Mouse (Mus musculus) hindbrain, postnatal 0 days (tissue): ENCODE results near the gene Hsf4. TPM values are rescaled to one million over a fixed set of nuclear protein-coding genes. Genes with fewer than 3 reads are reported as not detected.
"Not testable (repeated sequence)": the region's sequence is repeated elsewhere in the genome, so short reads cannot be mapped to it uniquely, and the experiment has no call there.

Source experiments
- ATAC-seq: fragments of 200-750 bp; cut with Nextera tagmentation; 2 replicates; pipeline ENCODE4 v1.8.0; 2017; ENCODE audit warnings: mild to moderate bottlenecking, moderate TSS enrichment, moderate library complexity
- DNase-seq: peaks from one replicate; pipeline ENCODE4 v3.0.0-alpha.2; 2015; ENCODE audit warnings: low spot score
- H3K27ac ChIP-seq: fragments of 300-500 bp; sonication (generic); 2 replicates; pipeline ENCODE4 v1.5.1; 2014; ENCODE audit warnings: mild to moderate bottlenecking
- H3K27me3 ChIP-seq: fragments of 300-500 bp; sonication (generic); 2 replicates; pipeline ENCODE4 v1.6.1; 2014; ENCODE audit warnings: low read length, mixed read lengths; ENCODE audit not compliant: insufficient read depth
- H3K36me3 ChIP-seq: fragments of 300-500 bp; sonication (generic); 2 replicates; pipeline ENCODE4 v1.6.1; 2014; ENCODE audit warnings: low read length, mixed read lengths; ENCODE audit not compliant: insufficient read depth
- H3K4me1 ChIP-seq: fragments of 300-500 bp; sonication (generic); 2 replicates; pipeline ENCODE4 v1.6.1; 2014; ENCODE audit warnings: antibody characterized with exemption, low read length, mixed read lengths; ENCODE audit not compliant: insufficient read depth
- H3K4me2 ChIP-seq: fragments of 300-500 bp; sonication (generic); 2 replicates; pipeline ENCODE4 v1.6.1; 2014; ENCODE audit warnings: low read depth, mild to moderate bottlenecking, low read length, moderate library complexity, mixed read lengths
- H3K4me3 ChIP-seq: fragments of 300-500 bp; sonication (generic); 2 replicates; pipeline ENCODE4 v1.5.1; 2014; ENCODE audit warnings: low read length
- H3K9ac ChIP-seq: fragments of 300-500 bp; sonication (generic); replicated peaks from 2 replicates; pipeline ENCODE4 v1.6.1; 2014; ENCODE audit warnings: mild to moderate bottlenecking, low read length, moderate library complexity, mixed read lengths
- H3K9me3 ChIP-seq: fragments of 300-500 bp; sonication (generic); 2 replicates; pipeline ENCODE4 v1.6.1; 2016; ENCODE audit warnings: low read length, mixed read lengths
- CTCF ChIP-seq: IDR thresholded peaks from 2 replicates; pipeline ENCODE4 v1.5.1; 2016; ENCODE audit warnings: antibody characterized with exemption, control low read depth, low read depth
- WGBS: fragments of 180-500 bp; shearing (Covaris S2); extraction: QIAGEN DNeasy Blood & Tissue Kit; methylation state at CpG from one replicate; pipeline ENCODE4 v1.1.7; 2014; 5-methylcytosine and 5-hydroxymethylcytosine counted together
- polyA plus RNA-seq: library from polyadenylated mRNA; unstranded; fragments of >200 nt; fragmentation: Nextera tagmentation; extraction: Ambion mirVana; gene quantifications from 2 replicates; pipeline ENCODE4 v1.2.1, GENCODE M21; 2015
- total RNA-seq: library from RNA; depleted of rRNA; stranded (reverse); fragments of >200 nt; gene quantifications from 2 replicates; pipeline ENCODE4 v1.2.3, GENCODE M21; 2014

Gene Hsf4
- total and polyA plus RNA-seq, 2 experiments from 2014 or later = 0.63 to 1.4 TPM

DNA sequence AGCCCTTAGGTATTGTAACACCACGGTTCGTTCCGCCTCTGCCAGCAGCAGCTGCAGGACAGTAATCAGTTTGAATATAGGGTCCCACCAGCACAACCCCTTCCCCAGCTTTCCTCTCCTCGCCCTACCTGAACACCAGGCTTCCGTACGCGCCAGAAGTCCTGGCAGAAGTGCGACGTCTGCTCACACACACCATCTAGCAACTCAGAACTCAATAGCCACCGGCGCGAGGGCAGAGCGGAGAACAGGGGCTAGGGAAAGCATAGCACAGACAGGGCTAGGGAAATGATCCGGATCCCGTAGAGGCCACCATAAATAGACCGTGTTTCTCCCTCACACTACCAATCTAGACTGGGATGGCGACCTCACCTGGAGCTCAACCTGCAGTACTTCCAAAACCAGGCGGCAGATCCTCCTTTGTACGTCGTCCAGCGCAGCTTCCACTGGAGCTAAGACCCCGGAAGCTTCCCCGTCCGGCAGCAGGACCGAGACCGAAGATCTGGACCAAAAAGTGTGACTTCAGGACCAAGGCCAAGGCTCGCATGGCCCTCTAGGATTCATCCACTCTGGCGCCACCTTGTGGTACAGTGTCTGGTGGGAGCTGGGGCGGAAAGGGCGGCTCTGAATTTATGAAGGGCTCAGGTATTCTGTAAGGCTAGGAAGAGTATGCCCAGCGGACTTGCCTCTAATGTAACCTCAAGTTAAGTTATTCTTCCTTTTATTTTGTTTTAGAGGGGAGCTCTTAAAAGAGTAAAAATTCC, 21.1 kb downstream of the Hsf4 start:
- H3K9ac ChIP-seq = no peak overlapping the region
- H3K27ac ChIP-seq = no peak overlapping the region
- DNase-seq (peak; percentile 90), ATAC-seq (no peak)
- peak overlapping the region; percentile 72 for H3K4me2 ChIP-seq
- peak; percentile 92 for TF ChIP-seq CTCF
- H3K9me3 ChIP-seq = no peaks in the 10 kb centered on the region
- H3K4me1 ChIP-seq = peaks cover 14% of the 10 kb centered on the region; the same call in 1 of the 2 replicates
- peak overlapping the region; percentile 54 for H3K4me3 ChIP-seq
- no peaks in the 10 kb centered on the region for H3K36me3 ChIP-seq
- 4% methylated on average over 31 of the region's 31 CpGs for WGBS
- no peaks in the 10 kb centered on the region for H3K27me3 ChIP-seq

DNA sequence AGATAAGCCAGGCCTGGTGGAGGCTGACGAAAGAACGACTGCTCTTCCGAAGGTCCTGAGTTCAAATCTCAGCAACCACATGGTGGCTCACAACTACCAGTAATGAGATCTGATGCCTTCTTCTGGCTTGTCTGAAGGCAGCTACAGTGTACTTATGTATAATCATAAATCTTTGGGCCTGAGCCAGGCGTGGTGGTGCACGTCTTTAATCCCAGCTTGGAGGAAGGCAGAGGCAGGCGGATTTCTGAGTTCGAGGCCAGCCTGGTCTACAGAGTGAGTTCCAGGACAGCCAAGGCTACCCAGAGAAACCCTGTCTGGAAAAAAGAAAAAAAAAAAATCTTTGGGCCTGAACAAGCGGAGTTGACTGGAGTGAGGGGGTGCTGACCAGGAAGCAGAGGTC, 21.8 kb downstream of the Hsf4 start:
- not testable (repeated sequence) for H3K4me3 ChIP-seq, H3K36me3 ChIP-seq, H3K9ac ChIP-seq, ATAC-seq, H3K4me2 ChIP-seq, H3K27ac ChIP-seq, H3K27me3 ChIP-seq, H3K9me3 ChIP-seq, DNase-seq
- H3K4me1 ChIP-seq = peaks cover 11% of the 10 kb centered on the region; the same call in 1 of the 2 replicates
- WGBS = 85% methylated on average over 8 of the region's 8 CpGs

- H3K36me3 ChIP-seq, H3K27ac ChIP-seq, H3K4me1 ChIP-seq, H3K27me3 ChIP-seq, H3K9me3 ChIP-seq, DNase-seq, H3K9ac ChIP-seq, ATAC-seq, H3K4me3 ChIP-seq, H3K4me2 ChIP-seq: not testable (repeated sequence)
- WGBS = 70% methylated on average over 3 of the region's 3 CpGs
- peak; percentile 24; the same call in 1 of the 2 replicates for TF ChIP-seq CTCF
These were observed 22.2 kb downstream of the Hsf4 start for GRCm38 (mm10) chr8:105291802-105292201.

DNA sequence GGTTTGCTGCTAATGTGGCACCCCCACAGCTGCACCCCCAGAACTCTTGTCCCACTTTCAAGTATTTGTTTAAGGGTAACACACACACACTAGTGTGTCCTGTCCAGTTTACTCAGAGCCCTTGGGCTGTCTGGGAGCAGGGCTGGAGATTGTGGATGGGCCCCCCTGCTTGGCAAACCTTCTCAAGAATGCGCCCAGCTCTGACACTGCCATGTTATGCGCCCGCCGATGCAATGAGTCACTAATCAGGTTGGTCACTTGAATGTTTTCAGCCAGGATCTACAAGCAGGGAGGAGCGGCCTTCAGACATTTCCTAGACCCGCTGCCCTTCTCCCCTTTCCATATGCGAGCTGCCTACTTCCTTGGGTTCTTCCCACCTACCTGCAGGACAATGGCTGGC, 22.9 kb downstream of the Hsf4 start:
- no peak overlapping the region for H3K27ac ChIP-seq
- no peak for TF ChIP-seq CTCF
- ATAC-seq = no peak
- H3K9ac ChIP-seq = no peak overlapping the region
- H3K36me3 ChIP-seq = no peaks in the 10 kb centered on the region
- H3K27me3 ChIP-seq = no peaks in the 10 kb centered on the region
- 85% methylated on average over 7 of the region's 7 CpGs for WGBS
- H3K4me1 ChIP-seq = peaks cover 13% of the 10 kb centered on the region
- no peak overlapping the region for H3K4me2 ChIP-seq
- H3K4me3 ChIP-seq = no peak overlapping the region
- no peak for DNase-seq
- no peaks in the 10 kb centered on the region for H3K9me3 ChIP-seq

DNA sequence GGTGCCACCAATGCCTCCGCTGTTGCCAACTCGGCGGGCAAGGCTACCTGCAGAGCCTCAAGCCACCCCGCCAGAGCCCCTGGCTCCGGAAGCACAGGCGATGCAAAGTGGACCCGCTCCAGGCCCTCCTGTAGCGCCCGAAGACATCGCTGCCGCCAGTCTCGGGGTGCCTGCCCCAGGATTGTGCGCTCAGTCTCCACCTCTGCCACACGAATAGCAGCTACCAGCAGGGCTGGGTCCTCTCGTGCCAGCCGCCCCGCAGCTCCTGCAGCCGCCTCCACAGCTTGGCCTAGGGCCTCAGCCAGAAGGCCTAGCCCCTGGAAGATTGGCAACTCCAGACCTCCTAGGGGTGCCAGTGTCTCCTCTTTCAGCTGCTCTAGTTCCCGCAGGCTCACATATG, 23.8 kb downstream of the Hsf4 start:
- Histone ChIP-seq H3K4me3 (no peak overlapping the region), H3K27ac (no peak overlapping the region), H3K36me3 (no peaks in the 10 kb centered on the region), H3K27me3 (no peaks in the 10 kb centered on the region), H3K4me2 (no peak overlapping the region), H3K9me3 (no peaks in the 10 kb centered on the region), H3K9ac (no peak overlapping the region), H3K4me1 (peaks cover 15% of the 10 kb centered on the region)
- 54% methylated on average over 19 of the region's 19 CpGs for WGBS
- TF ChIP-seq CTCF = no peak
- DNase-seq (no peak), ATAC-seq (no peak)

- Histone ChIP-seq H3K4me3 (no peak overlapping the region), H3K9ac (no peak overlapping the region), H3K4me1 (peaks cover 19% of the 10 kb centered on the region), H3K4me2 (no peak overlapping the region), H3K36me3 (peaks cover under 1% of the 10 kb centered on the region), H3K27me3 (no peaks in the 10 kb centered on the region), H3K27ac (no peak overlapping the region), H3K9me3 (no peaks in the 10 kb centered on the region)
- DNase-seq = no peak
- TF ChIP-seq CTCF = no peak
- ATAC-seq = no peak
- WGBS = 70% methylated on average over 9 of the region's 9 CpGs
These were observed 25.2 kb downstream of the Hsf4 start for GRCm38 (mm10) chr8:105294776-105295175.

GRCm38 (mm10) chr8:105295256-105295655, 25.7 kb downstream of the Hsf4 start:
- no peak overlapping the region for H3K27ac ChIP-seq
- no peak overlapping the region for H3K4me3 ChIP-seq
- no peaks in the 10 kb centered on the region for H3K27me3 ChIP-seq
- no peak for DNase-seq
- peaks cover 5% of the 10 kb centered on the region for H3K36me3 ChIP-seq
- H3K4me1 ChIP-seq = peaks cover 15% of the 10 kb centered on the region
- no peak for ATAC-seq
- no peaks in the 10 kb centered on the region for H3K9me3 ChIP-seq
- H3K4me2 ChIP-seq = 0 out of 2 replicates have a peak overlapping the region, but pooled peaks have one; percentile 16
- 68% methylated on average over 11 of the region's 11 CpGs for WGBS
- no peak overlapping the region for H3K9ac ChIP-seq
- no peak for TF ChIP-seq CTCF
